Comparison of ENCODE assay signal across 24 mouse cellular contexts in genomic region chr2:10340022-10340421, GRCm38 (mm10).
"Had no signal": no experiment of that assay in that cellular context is flagged by ENCODE, and none has a peak within 500 bp of the region (broad histone marks: within the 10 kb centered on the region; RNA-seq: fewer than 3 reads in every experiment).

No protein-coding gene starts in this region.

- H3K27ac ChIP-seq: gastrocnemius, adult 2 months; heart, embryonic 10.5 days; hindbrain, embryonic 10.5 days; hindbrain, embryonic 12.5 days; hindbrain, embryonic 14.5 days; intestine, embryonic 15.5 days; layer of hippocampus, adult 2 months; left cerebral cortex, adult 2 months; limb, embryonic 10.5 days; limb, embryonic 12.5 days; liver, embryonic 13.5 days had no signal

- H3K27me3 ChIP-seq: intestine, embryonic 15.5 days; limb, embryonic 12.5 days; liver, embryonic 13.5 days had no signal

- H3K4me3 ChIP-seq: gastrocnemius, adult 2 months; heart, embryonic 10.5 days; heart, embryonic 12.5 days; hindbrain, embryonic 10.5 days; hindbrain, embryonic 12.5 days; intestine, embryonic 15.5 days; layer of hippocampus, adult 2 months; left cerebral cortex, adult 2 months; limb, embryonic 10.5 days; limb, embryonic 12.5 days; liver, embryonic 13.5 days had no signal

- H3K9ac ChIP-seq: heart, embryonic 12.5 days; hindbrain, embryonic 12.5 days; hindbrain, embryonic 14.5 days; intestine, embryonic 15.5 days; limb, embryonic 12.5 days; liver, embryonic 13.5 days had no signal

- H3K4me1 ChIP-seq: heart, embryonic 10.5 days; heart, embryonic 12.5 days; hindbrain, embryonic 10.5 days; hindbrain, embryonic 12.5 days; intestine, embryonic 15.5 days; limb, embryonic 10.5 days; limb, embryonic 12.5 days; liver, embryonic 13.5 days had no signal

- H3K36me3 ChIP-seq: heart, embryonic 10.5 days; heart, embryonic 12.5 days; hindbrain, embryonic 10.5 days; hindbrain, embryonic 12.5 days; intestine, embryonic 15.5 days; limb, embryonic 10.5 days; limb, embryonic 12.5 days; liver, embryonic 13.5 days had no signal

- ATAC-seq: forebrain, embryonic 16.5 days; hindbrain, embryonic 16.5 days; inflammation-experienced regulatory T-cells, adult 6 months; intestine, embryonic 15.5 days; intestine, postnatal 0 days had no signal

- H3K9me3 ChIP-seq: heart, embryonic 10.5 days; heart, embryonic 12.5 days; hindbrain, embryonic 10.5 days; hindbrain, embryonic 12.5 days; intestine, embryonic 15.5 days; limb, embryonic 10.5 days; limb, embryonic 12.5 days; liver, embryonic 13.5 days had no signal

- DNase-seq: gastrocnemius, adult 2 months; gastrocnemius, postnatal 10 days; gastrocnemius, postnatal 25 days; heart, adult 18-20 months; heart, postnatal 10 days; heart, postnatal 4 days; kidney, adult 2 months; liver; liver, embryonic 13.5 days had no signal

- H3K4me2 ChIP-seq: heart, embryonic 12.5 days; hindbrain, embryonic 12.5 days; hindbrain, embryonic 14.5 days; intestine, embryonic 15.5 days; limb, embryonic 12.5 days; liver, embryonic 11.5 days; liver, embryonic 13.5 days had no signal
